Mouse (Mus musculus) lung, postnatal 0 days (tissue): ENCODE results near the gene Pim1.

ENCODE experiments used
- CTCF ChIP-seq: IDR thresholded peaks from 2 replicates; pipeline ENCODE4 v1.5.1; 2016; ENCODE audit warnings: antibody characterized with exemption, mild to moderate bottlenecking
- EP300 ChIP-seq: IDR thresholded peaks from 2 replicates; pipeline ENCODE4 v1.6.1; 2016; ENCODE audit warnings: antibody characterized with exemption, mild to moderate bottlenecking, control low read depth

GRCm38 (mm10) chr17:29530508-29530907 lies 40.0 kb downstream of the Pim1 start:
- TF ChIP-seq EP300: no peak
- no peak for TF ChIP-seq CTCF
